Mouse (Mus musculus): ENCODE measurements around the gene Senp5. TPM values are rescaled to one million over a fixed set of nuclear protein-coding genes. Genes with fewer than 3 reads are reported as not detected.

Senp5 gene
- total and polyA plus RNA-seq, 2 experiments from 2014 or later: 12.8 to 23.3 TPM

DNA sequence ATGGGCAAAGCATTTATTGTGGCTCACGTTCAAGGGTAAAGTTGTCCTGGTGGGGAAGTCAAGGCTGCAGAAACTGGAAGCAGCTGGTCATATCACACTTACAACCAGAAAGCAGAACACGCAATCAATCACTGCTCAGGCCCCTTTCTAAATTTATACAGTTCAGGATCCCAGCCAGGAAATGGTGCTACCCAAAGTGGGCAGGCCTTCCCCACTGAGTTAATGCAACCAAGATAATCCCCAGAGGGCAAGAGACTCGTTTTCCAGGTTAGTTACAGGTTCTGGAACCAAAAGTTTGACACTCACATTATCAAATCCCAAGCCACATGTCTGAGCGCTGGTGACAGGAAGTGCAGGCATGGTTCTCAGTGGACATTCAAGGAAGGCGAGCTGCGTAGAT lies 64.2 kb downstream of the Senp5 start:
- TF ChIP-seq CTCF (IDR thresholded peaks at IDR 0.05): no peak
- Histone ChIP-seq H3K27ac (ENCODE audit: low read depth, low read length) (no peak overlapping the region), H3K9me3 (ENCODE audit: low read length) (no peaks in the 10 kb centered on the region), H3K4me3 (ENCODE audit: low read depth, low read length) (no peak overlapping the region), H3K36me3 (ENCODE audit: insufficient read depth, low read length) (no peaks in the 10 kb centered on the region), H3K27me3 (ENCODE audit: insufficient read depth, low read length) (no peaks in the 10 kb centered on the region), H3K4me2 (ENCODE audit: low read depth, low read length, poor library complexity, severe bottlenecking) (no peak overlapping the region), H3K9ac (replicated peaks; ENCODE audit: low read length, poor library complexity, severe bottlenecking) (no peak overlapping the region), H3K4me1 (ENCODE audit: insufficient read depth, low read length) (0 out of 2 replicates have a peak, but pooled peaks cover 6% of the 10 kb centered on the region)
- 72% methylated on average over 6 of the region's 6 CpGs for WGBS
- no peak for DNase-seq (ENCODE audit: low spot score)
- no peak for ATAC-seq (ENCODE audit: low FRiP score)

DNA sequence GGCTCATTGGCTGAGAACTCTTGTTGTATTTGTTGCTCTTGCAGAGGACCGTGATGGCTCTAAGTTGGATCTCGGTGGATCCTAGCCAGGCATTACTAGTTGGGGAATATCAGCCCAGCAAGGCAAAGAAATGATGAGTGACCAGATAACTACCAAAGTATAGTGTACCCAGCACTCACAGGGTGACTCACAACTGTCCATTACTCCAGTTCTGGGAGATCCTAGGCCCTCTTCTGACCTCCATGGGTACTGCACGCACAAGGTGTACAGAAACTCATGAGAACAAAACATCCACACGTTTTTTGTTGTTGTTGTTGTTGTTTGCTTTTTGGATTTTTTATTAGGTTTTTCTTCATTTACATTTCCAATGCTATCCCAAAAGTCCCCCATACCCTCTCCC lies 66.5 kb downstream of the Senp5 start:
- WGBS: 90% methylated on average over 4 of the region's 4 CpGs
- H3K4me3 ChIP-seq (ENCODE audit: low read depth, low read length): no peak overlapping the region
- ATAC-seq (ENCODE audit: low FRiP score): no peak
- H3K36me3 ChIP-seq (ENCODE audit: insufficient read depth, low read length): no peaks in the 10 kb centered on the region
- no peaks in the 10 kb centered on the region for H3K27me3 ChIP-seq (ENCODE audit: insufficient read depth, low read length)
- peak; percentile 21; the same call in 1 of the 2 replicates for TF ChIP-seq CTCF (IDR thresholded peaks at IDR 0.05)
- no peak for DNase-seq (ENCODE audit: low spot score)
- no peak overlapping the region for H3K27ac ChIP-seq (ENCODE audit: low read depth, low read length)
- H3K9me3 ChIP-seq (ENCODE audit: low read length): no peaks in the 10 kb centered on the region
- no peak overlapping the region for H3K4me2 ChIP-seq (ENCODE audit: low read depth, low read length, poor library complexity, severe bottlenecking)
- 0 out of 2 replicates have a peak, but pooled peaks cover 9% of the 10 kb centered on the region for H3K4me1 ChIP-seq (ENCODE audit: insufficient read depth, low read length)
- H3K9ac ChIP-seq (replicated peaks; ENCODE audit: low read length, poor library complexity, severe bottlenecking): no peak overlapping the region

DNA sequence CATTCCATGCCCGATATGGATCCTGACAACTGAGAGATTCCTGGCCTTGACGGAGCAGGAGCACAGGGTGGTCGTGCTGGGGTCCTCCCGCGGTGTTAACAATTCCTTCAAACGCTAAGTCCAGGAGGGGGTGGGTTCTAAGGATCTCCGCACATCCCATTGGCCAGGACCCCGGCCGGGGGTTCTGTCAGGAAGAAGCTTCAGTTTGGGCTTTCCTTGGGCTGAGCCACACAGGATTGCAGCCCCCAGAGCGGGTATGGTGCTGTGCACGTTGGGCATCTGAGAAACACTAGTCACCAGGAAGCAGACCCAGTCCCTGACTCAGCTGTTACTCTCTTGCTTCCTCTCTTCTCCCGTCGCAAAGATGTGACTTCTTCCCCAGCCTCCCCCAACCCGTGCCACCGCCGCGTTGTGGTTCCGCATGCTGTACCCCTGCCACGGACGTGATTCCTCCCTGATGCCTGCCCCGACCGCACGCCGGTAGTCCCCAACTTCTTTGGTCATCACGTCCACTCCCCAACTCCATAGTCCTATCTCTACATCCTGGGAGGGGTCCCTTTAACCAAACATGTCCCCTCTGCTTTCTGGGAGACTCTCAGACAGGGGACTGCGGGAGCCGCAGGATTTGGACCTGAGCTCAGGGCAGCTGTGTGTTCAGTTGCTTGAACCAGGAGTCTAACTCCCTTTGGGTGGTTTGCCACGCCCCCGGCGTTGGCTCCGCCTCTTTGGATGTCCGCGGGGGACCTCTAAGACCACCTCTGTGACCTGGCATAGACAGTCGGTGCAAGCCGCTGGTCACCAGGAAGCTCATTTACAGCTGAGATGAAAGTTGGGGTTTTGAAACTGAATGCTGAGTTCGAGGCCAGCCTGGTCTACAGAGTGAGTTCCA lies 67.8 kb downstream of the Senp5 start:
- H3K4me2 ChIP-seq (ENCODE audit: low read depth, low read length, poor library complexity, severe bottlenecking): peak overlapping the region; percentile 80
- DNase-seq (ENCODE audit: low spot score): peak; percentile 39
- H3K9me3 ChIP-seq (ENCODE audit: low read length): no peaks in the 10 kb centered on the region
- peak overlapping the region; percentile 89; the same call in 1 of the 2 replicates for H3K27ac ChIP-seq (ENCODE audit: low read depth, low read length)
- 5% methylated on average over 36 of the region's 36 CpGs for WGBS
- no peaks in the 10 kb centered on the region for H3K27me3 ChIP-seq (ENCODE audit: insufficient read depth, low read length)
- TF ChIP-seq CTCF (IDR thresholded peaks at IDR 0.05): no peak
- H3K9ac ChIP-seq (replicated peaks; ENCODE audit: low read length, poor library complexity, severe bottlenecking): peak overlapping the region; percentile 71
- peak overlapping the region; percentile 39 for H3K4me3 ChIP-seq (ENCODE audit: low read depth, low read length)
- no peaks in the 10 kb centered on the region for H3K36me3 ChIP-seq (ENCODE audit: insufficient read depth, low read length)
- H3K4me1 ChIP-seq (ENCODE audit: insufficient read depth, low read length): 0 out of 2 replicates have a peak, but pooled peaks cover 9% of the 10 kb centered on the region
- ATAC-seq (ENCODE audit: low FRiP score): peak; percentile 15; the same call in 1 of the 2 replicates

DNA sequence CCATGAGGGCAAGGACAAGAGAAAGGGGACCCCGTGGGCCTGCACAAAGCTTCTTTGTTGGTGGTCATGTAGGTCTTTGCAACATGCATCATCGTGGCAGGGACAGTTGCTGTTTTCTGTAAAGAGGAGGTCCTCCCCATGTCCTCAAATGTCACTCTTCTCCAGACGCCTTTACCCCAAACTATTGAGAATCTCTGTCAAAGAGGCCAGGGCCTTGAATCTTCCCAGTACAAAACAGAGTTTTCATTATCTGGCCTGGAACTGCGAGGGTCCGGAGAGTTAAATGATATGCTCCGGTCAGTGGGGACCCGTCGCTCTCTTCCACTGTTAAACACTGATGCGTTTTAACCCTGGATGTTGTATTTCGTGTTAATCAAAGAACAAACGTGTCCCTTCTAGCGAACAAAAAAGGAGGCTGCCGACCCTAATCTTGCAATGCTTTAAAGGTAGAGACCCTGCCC lies 68.5 kb downstream of the Senp5 start:
- Histone ChIP-seq H3K4me1 (ENCODE audit: insufficient read depth, low read length) (0 out of 2 replicates have a peak, but pooled peaks cover 9% of the 10 kb centered on the region), H3K27ac (ENCODE audit: low read depth, low read length) (peak overlapping the region; percentile 89; the same call in 1 of the 2 replicates), H3K4me2 (ENCODE audit: low read depth, low read length, poor library complexity, severe bottlenecking) (peak overlapping the region; percentile 80), H3K36me3 (ENCODE audit: insufficient read depth, low read length) (no peaks in the 10 kb centered on the region), H3K4me3 (ENCODE audit: low read depth, low read length) (peak overlapping the region; percentile 39; the same call in 1 of the 2 replicates), H3K9me3 (ENCODE audit: low read length) (no peaks in the 10 kb centered on the region), H3K27me3 (ENCODE audit: insufficient read depth, low read length) (no peaks in the 10 kb centered on the region), H3K9ac (replicated peaks; ENCODE audit: low read length, poor library complexity, severe bottlenecking) (peak overlapping the region; percentile 71)
- DNase-seq (ENCODE audit: low spot score) (peak; percentile 18), ATAC-seq (ENCODE audit: low FRiP score) (no peak)
- TF ChIP-seq CTCF (IDR thresholded peaks at IDR 0.05): no peak
- 11% methylated on average over 13 of the region's 13 CpGs for WGBS

DNA sequence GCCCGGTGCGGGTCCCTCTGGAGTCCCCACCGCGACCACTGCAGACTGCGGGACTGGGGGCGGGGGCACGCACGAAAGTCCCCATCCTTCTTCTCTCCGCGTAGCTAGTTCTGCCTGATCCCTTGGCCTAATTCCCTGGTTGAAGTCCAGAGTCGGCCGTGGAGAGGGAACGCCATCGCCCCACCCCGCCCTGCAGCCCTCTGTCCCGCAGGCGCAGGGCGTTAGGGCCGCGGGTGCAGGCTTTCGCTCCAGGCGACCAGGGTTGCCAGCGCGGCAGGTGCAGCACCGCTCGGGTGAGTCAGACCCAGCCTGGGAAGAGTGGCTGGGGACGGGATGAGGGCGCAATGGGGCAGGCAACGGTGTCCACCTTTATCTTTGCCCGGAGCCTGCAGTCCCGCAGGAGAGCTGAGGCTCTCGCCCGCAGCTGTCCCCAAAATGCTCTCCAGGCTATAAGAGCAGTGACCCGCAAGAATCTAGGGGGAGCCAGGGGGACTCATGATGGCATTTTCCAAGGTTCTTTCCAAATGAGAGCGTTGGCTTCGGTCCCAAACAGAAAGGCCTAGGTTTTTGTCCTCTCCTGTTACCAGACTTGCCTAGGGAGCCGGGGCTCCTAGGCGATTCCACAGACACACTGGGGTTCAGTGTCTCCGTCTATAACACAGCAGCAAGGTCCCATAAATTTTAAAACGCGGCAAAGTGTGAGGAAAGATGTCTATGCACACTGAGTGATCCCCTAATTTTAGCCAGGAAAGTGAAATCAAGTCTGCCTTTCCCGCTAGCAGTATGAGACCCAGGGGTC lies 69.1 kb downstream of the Senp5 start, which contains the start of gene Pigz:
Gene Pigz (plus strand): TSS at position 101 of the 799 bp plus-strand sequence.
- Histone ChIP-seq H3K36me3 (ENCODE audit: insufficient read depth, low read length) (no peaks in the 10 kb centered on the region), H3K4me3 (ENCODE audit: low read depth, low read length) (peak within 1 kb of the TSS; percentile 39), H3K27ac (ENCODE audit: low read depth, low read length) (peak within 1 kb of the TSS; percentile 89), H3K27me3 (ENCODE audit: insufficient read depth, low read length) (no peaks in the 10 kb centered on the region), H3K9ac (replicated peaks; ENCODE audit: low read length, poor library complexity, severe bottlenecking) (peak within 1 kb of the TSS; percentile 71), H3K9me3 (ENCODE audit: low read length) (no peaks in the 10 kb centered on the region), H3K4me2 (ENCODE audit: low read depth, low read length, poor library complexity, severe bottlenecking) (peak within 1 kb of the TSS; percentile 80), H3K4me1 (ENCODE audit: insufficient read depth, low read length) (0 out of 2 replicates have a peak, but pooled peaks cover 9% of the 10 kb centered on the region)
- 7% methylated on average over 42 of the region's 42 CpGs for WGBS
- DNase-seq (ENCODE audit: low spot score) (peak; percentile 54), ATAC-seq (ENCODE audit: low FRiP score) (0 out of 2 replicates have a peak, but pooled peaks have one; percentile 2)
- TF ChIP-seq CTCF (IDR thresholded peaks at IDR 0.05): no peak
